Mouse (Mus musculus) 3T3-L1 (cell line): ENCODE measurements around the gene Olfr535.
"Not testable (repeated sequence)": the region's sequence is repeated elsewhere in the genome, so short reads cannot be mapped to it uniquely, and the experiment has no call there.

ENCODE experiments used
- DNase-seq: peaks from one replicate; pipeline ENCODE4 v3.0.0-alpha.2; 2015; ENCODE audit warnings: low read depth, low spot score

Gene Olfr535

GRCm38 (mm10) chr7:140483916-140484315 lies at the start of gene Olfr535:
Gene Olfr535 (plus strand): TSS chr7:140484216.
- no peak for DNase-seq

DNA sequence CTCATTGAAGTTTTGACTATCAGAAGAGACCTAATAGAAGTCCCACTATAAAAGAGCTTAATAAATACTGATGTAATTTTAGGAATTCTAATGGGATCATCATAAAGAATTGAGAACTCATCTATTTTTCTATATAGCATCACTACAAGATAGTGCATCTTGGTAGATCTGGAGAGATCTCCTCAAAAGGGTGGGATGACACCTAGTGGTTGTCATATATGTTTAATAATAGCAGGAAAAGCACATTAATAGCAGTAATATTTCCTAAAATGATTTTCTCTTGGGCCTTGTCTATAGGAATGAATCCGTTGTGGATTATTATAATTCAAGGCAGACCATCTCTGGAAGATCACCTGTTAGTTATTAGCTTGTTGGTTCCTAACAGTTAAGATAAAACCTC lies 40.9 kb upstream of the Olfr535 start:
- no peak for DNase-seq

DNA sequence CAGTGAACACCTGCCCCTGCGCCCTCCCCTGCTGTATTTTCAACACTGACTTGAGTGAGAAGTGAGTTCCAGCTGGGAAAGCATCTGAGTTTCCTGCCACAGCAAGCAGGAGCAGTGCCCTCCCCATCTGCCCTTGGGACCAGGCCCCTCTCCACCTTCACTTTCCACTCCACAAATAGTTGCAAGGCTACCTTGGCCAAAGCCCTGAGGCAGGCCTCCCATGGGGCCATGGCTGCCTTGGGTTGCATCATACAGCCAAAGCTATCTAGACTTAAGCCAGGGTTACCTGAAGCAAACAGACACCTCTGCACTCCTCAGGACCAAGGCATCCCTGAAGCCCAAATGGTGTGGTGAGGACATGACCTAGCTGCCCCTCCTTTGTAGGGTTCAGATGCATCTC lies 20.9 kb upstream of the Olfr535 start, which contains the start of gene Olfr533:
Gene Olfr533 (plus strand): TSS at position 301 of the 400 bp plus-strand sequence.
- not testable (repeated sequence) for DNase-seq

DNA sequence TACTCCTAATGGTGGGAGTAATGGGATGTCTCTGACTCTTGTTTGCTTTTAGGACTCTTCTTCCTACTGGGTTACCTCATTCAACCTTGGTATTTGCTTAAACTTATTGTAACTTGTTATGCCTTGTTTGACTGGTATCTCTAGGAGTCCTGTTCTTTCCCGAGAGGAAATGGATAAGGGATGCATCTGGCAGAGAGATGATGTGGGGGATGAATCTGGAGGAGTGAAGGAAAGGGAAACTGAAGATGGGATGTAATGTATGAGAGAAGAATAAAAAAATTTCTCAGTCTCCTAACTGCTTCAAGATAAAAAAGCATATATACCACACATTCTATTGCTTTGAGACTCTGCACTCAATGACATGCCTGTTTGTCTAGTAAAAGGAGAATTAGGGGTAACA lies 6.1 kb upstream of the Olfr535 start:
- DNase-seq, result no peak

DNA sequence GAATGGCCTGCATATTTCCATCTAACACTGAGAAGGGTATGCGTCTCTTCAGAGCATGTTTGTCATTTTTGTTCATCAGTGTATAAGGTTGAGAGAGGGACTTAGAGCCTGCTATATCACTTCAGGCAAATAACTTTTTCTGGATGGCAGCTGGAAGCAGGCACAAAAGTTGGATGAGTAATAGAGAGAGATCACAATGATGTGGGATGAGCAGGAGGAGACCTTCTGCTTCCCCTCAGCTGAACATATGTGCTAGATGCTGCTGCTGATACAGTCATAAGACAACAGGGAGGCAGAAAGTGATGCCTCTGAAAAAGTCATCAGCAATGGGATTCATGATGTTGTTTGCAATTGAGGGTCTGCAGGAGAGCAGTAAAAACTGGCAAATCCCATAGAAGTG lies 5.3 kb upstream of the Olfr535 start:
- DNase-seq, result no peak

DNA sequence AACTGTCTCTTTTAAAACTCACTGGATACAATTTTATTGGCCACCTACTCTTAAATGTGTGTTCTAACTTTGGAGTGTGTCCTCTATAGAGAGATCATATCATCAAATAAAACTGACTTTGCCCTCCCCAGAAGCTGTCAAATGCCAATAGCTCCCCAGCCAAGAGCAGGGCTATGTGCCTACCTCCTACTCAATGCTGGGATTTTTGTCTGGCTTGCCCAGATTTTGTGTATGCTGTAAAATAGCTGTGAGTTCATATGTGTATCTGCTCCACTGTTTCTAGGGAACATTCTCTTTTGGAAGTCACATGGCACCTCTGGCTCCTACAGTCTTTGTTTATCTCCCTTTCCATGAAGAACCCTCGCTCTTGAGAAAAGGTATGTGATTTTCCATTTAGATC lies 5.0 kb downstream of the Olfr535 start:
- DNase-seq, result no peak

DNA sequence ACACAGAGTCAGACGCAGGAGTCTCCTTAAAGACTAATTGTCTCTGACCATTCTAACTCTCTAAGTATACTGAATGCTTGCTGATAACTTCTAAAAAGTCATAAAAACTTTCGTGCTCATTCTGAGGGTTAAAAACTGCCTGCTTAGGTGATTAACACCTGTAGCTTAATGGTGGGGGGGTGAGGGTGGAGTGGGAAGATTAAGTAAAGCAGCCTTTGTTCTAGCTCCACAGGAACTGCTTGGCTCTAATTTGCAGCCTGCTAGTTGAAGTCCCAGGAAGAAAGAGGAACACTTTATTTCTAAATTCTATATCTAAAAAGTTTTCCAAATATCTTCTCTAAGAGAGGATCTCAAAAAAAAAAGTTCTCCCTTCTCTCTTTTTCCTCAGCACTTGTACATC lies 10.2 kb downstream of the Olfr535 start:
- DNase-seq, result no peak

DNA sequence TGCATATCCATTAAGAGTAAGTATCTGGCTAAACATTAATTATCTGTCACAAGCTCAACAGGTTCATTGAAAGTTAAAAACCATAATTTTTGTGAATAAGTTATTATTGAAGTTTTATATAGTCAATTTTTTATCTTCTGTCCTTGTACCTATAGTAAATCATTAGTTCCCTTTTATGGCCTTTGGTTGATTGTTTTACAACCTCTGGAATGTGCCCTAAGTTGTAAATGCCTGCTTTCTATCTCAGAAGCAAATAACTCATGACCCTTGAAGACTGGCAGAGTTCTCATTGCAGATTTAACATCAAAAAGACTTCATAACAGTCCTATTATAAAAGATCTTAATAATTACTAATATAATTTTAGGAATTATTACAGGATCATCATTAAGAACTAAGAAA lies 10.7 kb downstream of the Olfr535 start:
- DNase-seq, result no peak

GRCm38 (mm10) chr7:140507346-140508021 lies 23.5 kb downstream of the Olfr535 start, which contains the start of gene Olfr536:
Gene Olfr536 (minus strand): TSS chr7:140507396.
- not testable (repeated sequence) for DNase-seq

- no peak for DNase-seq
Observed at GRCm38 (mm10) chr7:140539746-140540145, 55.7 kb downstream of the Olfr535 start.
